In genomic region chr5:150977383-150977958, GRCm38 (mm10) we compare ENCODE assay signal across 30 mouse cellular contexts. TPM values are rescaled to one million over a fixed set of nuclear protein-coding genes. Genes with fewer than 3 reads are reported as not detected.
A peak's percentile ranks its signal among the peaks of the same experiment; 100 is the strongest.
DNase-seq lines count a peak whose midpoint lies in the region; ATAC-seq lines count a peak whose summit lies in the region.
"Had no signal": no experiment of that assay in that cellular context is flagged by ENCODE, and none has a peak within 500 bp of the region (broad histone marks: within the 10 kb centered on the region; RNA-seq: fewer than 3 reads in every experiment).

No protein-coding gene starts in this region.

- 0 out of 2 replicates have a peak overlapping the region, but pooled peaks have one; percentile 36 for H3K27ac ChIP-seq in heart, embryonic 10.5 days
- H3K27ac ChIP-seq in kidney, embryonic 16.5 days (ENCODE audit: low read length): no peak overlapping the region
- H3K27ac ChIP-seq in neural tube, embryonic 12.5 days: no peak overlapping the region
- H3K27ac ChIP-seq: embryonic facial prominence, embryonic 12.5 days; hindbrain, embryonic 12.5 days; hindbrain, postnatal 0 days; intestine, embryonic 15.5 days; limb, embryonic 13.5 days; midbrain, embryonic 10.5 days; midbrain, embryonic 15.5 days had no signal

- intact Hi-C loops in heart, postnatal 36 days (cut with DNase I): no loop called here

- H3K4me2 ChIP-seq in kidney, embryonic 16.5 days (replicated peaks; ENCODE audit: low read depth, low read length): no peak overlapping the region
- no peak overlapping the region for H3K4me2 ChIP-seq in neural tube, embryonic 12.5 days (replicated peaks)
- H3K4me2 ChIP-seq: embryonic facial prominence, embryonic 12.5 days; hindbrain, embryonic 12.5 days; intestine, embryonic 15.5 days; limb, embryonic 13.5 days; liver, embryonic 11.5 days; midbrain, embryonic 15.5 days had no signal

- no peaks in the 10 kb centered on the region for H3K36me3 ChIP-seq in heart, embryonic 10.5 days
- H3K36me3 ChIP-seq in kidney, embryonic 16.5 days (ENCODE audit: insufficient read depth, low read length): no peaks in the 10 kb centered on the region
- no peaks in the 10 kb centered on the region for H3K36me3 ChIP-seq in neural tube, embryonic 12.5 days
- H3K36me3 ChIP-seq: embryonic facial prominence, embryonic 12.5 days; hindbrain, embryonic 12.5 days; intestine, embryonic 15.5 days; limb, embryonic 13.5 days; midbrain, embryonic 10.5 days; midbrain, embryonic 15.5 days had no signal

- no peak overlapping the region for H3K9ac ChIP-seq in kidney, embryonic 16.5 days (replicated peaks; ENCODE audit: low read length)
- H3K9ac ChIP-seq in neural tube, embryonic 12.5 days: no peak overlapping the region
- H3K9ac ChIP-seq: embryonic facial prominence, embryonic 12.5 days; hindbrain, embryonic 12.5 days; intestine, embryonic 15.5 days; limb, embryonic 13.5 days; midbrain, embryonic 15.5 days had no signal

- H3K4me3 ChIP-seq in heart, embryonic 10.5 days: no peak overlapping the region
- H3K4me3 ChIP-seq in kidney, embryonic 16.5 days (ENCODE audit: low read length): no peak overlapping the region
- H3K4me3 ChIP-seq in neural tube, embryonic 12.5 days: no peak overlapping the region
- H3K4me3 ChIP-seq: embryonic facial prominence, embryonic 12.5 days; hindbrain, embryonic 12.5 days; intestine, embryonic 15.5 days; limb, embryonic 13.5 days; midbrain, embryonic 10.5 days; midbrain, embryonic 15.5 days had no signal

- peak; percentile 76 for DNase-seq in heart, embryonic 10.5 days (ENCODE audit: low spot score)
- no peak for DNase-seq in heart, postnatal 36 days
- DNase-seq in kidney, adult 18-20 months: no peak
- DNase-seq in neural tube, embryonic 10.5 days (ENCODE audit: extremely low spot score, low spot score): no peak
- no peak for DNase-seq in adrenal gland, adult (ENCODE audit: inconsistent age in 2 of 2, low spot score in 1 of 2)
- DNase-seq: adrenal gland, adult 2 months; adrenal gland, postnatal 36 days; cerebellum, adult 18-20 months; cerebellum, postnatal 10 days; gastrocnemius, postnatal 25 days; heart, adult 18-20 months; kidney, adult 9 months; kidney, postnatal 14 days; lung, postnatal 10 days; spleen, adult 18-20 months; thymus, postnatal 25 days had no signal

- 45% methylated on average over 14 of the region's 14 CpGs for WGBS in heart, embryonic 10.5 days
- 49% methylated on average over 14 of the region's 14 CpGs for WGBS in kidney, embryonic 16.5 days
- WGBS in neural tube, embryonic 12.5 days: 37% methylated on average over 14 of the region's 14 CpGs

- H3K9me3 ChIP-seq in heart, embryonic 10.5 days: no peaks in the 10 kb centered on the region
- peaks cover 5% of the 10 kb centered on the region; the same call in 1 of the 2 replicates for H3K9me3 ChIP-seq in kidney, embryonic 16.5 days (ENCODE audit: low read length)
- H3K9me3 ChIP-seq in neural tube, embryonic 12.5 days: peaks cover 4% of the 10 kb centered on the region; the same call in 1 of the 2 replicates
- H3K9me3 ChIP-seq: intestine, embryonic 15.5 days; midbrain, embryonic 10.5 days; midbrain, embryonic 15.5 days had no signal

- ATAC-seq in kidney, embryonic 16.5 days (ENCODE audit: low FRiP score, low TSS enrichment): 0 out of 2 replicates have a peak, but pooled peaks have one; percentile 39
- ATAC-seq in neural tube, embryonic 12.5 days (ENCODE audit: low FRiP score, low read depth): peak; percentile 70
- ATAC-seq: CD4-positive, CD25-positive, alpha-beta regulatory T cell, adult 4 months; forebrain, embryonic 14.5 days; hindbrain, postnatal 0 days; intestine, embryonic 15.5 days; midbrain, embryonic 15.5 days had no signal

- no peaks in the 10 kb centered on the region for H3K27me3 ChIP-seq in heart, embryonic 10.5 days (ENCODE audit: insufficient read depth, poor library complexity, severe bottlenecking)
- no peaks in the 10 kb centered on the region for H3K27me3 ChIP-seq in kidney, embryonic 16.5 days (ENCODE audit: insufficient read depth, low read length)
- no peaks in the 10 kb centered on the region for H3K27me3 ChIP-seq in neural tube, embryonic 12.5 days (replicated peaks)
- H3K27me3 ChIP-seq: embryonic facial prominence, embryonic 12.5 days; hindbrain, embryonic 12.5 days; intestine, embryonic 15.5 days; limb, embryonic 13.5 days; midbrain, embryonic 15.5 days had no signal

- peaks cover 6% of the 10 kb centered on the region; the same call in 1 of the 2 replicates for H3K4me1 ChIP-seq in heart, embryonic 10.5 days
- no peaks in the 10 kb centered on the region for H3K4me1 ChIP-seq in kidney, embryonic 16.5 days (ENCODE audit: insufficient read depth, low read length)
- H3K4me1 ChIP-seq in neural tube, embryonic 12.5 days: 0 out of 2 replicates have a peak, but pooled peaks cover 6% of the 10 kb centered on the region
- H3K4me1 ChIP-seq: embryonic facial prominence, embryonic 12.5 days; hindbrain, embryonic 12.5 days; intestine, embryonic 15.5 days; limb, embryonic 13.5 days; midbrain, embryonic 10.5 days; midbrain, embryonic 15.5 days had no signal

RNA-seq across cellular contexts. Expression of gene Kl, which starts 25.1 kb away (rescaled TPM):
- 0.10 and 0.18 TPM in 2 replicates for polyA plus RNA-seq in heart, embryonic 10.5 days (2016; fragmentation: Nextera tagmentation; extraction: Ambion mirVana)
- total RNA-seq in heart, postnatal 36 days (2021): under 1 TPM; 0.11 to 0.14 TPM
- polyA plus RNA-seq in kidney, embryonic 16.5 days (2015; fragmentation: Nextera tagmentation; extraction: Ambion mirVana): 28.6 and 37.2 TPM in 2 replicates
- 0.17 and 0.19 TPM in 2 replicates for polyA plus RNA-seq in neural tube, embryonic 12.5 days (2016; fragmentation: Nextera tagmentation; extraction: Ambion mirVana)
- total RNA-seq: common myeloid progenitor, adult 5-6 weeks; neutrophil, adult 5-6 weeks had no signal
- polyA plus RNA-seq: CD4-positive, CD25-positive, alpha-beta regulatory T cell, adult 4 months; liver, embryonic 11.5 days had no signal

Comparison
In these comparisons a context has a peak if more than half of its experiments do, and no peak if none do; other contexts are left out.
1. RNA of gene Kl, which starts 25.1 kb away (polyA plus RNA-seq): 28.6 to 37.2 TPM in kidney, embryonic 16.5 days; 0.17 to 0.19 TPM in neural tube, embryonic 12.5 days and 0.10 to 0.18 TPM in heart, embryonic 10.5 days; every median in the first group is over 10 times any median in the second.